9 mouse cellular contexts compared by ENCODE assay signal in genomic region chr12:108004701-108005487, GRCm38 (mm10). TPM values are rescaled to one million over a fixed set of nuclear protein-coding genes. Genes with fewer than 3 reads are reported as not detected.
A peak's percentile ranks its signal among the peaks of the same experiment; 100 is the strongest.
DNase-seq lines count a peak whose midpoint lies in the region; ATAC-seq and TF ChIP-seq lines count a peak whose summit lies in the region.
"Had no signal": no experiment of that assay in that cellular context is flagged by ENCODE, and none has a peak within 500 bp of the region (broad histone marks: within the 10 kb centered on the region; RNA-seq: fewer than 3 reads in every experiment).

No protein-coding gene starts in this region.

- peaks cover 5% of the 10 kb centered on the region; the same call in 1 of the 2 replicates for H3K4me1 ChIP-seq in liver, postnatal 0 days (ENCODE audit: insufficient read depth)
- peaks cover 51% of the 10 kb centered on the region for H3K4me1 ChIP-seq in forebrain, embryonic 13.5 days
- 0 out of 4 replicates have a peak, but pooled peaks cover 0 to 3% of the 10 kb centered on the region in 2 experiments for H3K4me1 ChIP-seq in liver, embryonic 14.5 days (replicated peaks; ENCODE audit: control insufficient read depth in 2 of 2, insufficient read depth in 2 of 2, low read length in 1 of 2)

- no peak overlapping the region for H3K4me3 ChIP-seq in liver, postnatal 0 days (ENCODE audit: low read depth, low read length)
- peak overlapping the region; percentile 99 for H3K4me3 ChIP-seq in forebrain, embryonic 13.5 days
- H3K4me3 ChIP-seq in liver, embryonic 14.5 days (ENCODE audit: insufficient read depth in 1 of 2, low read depth in 2 of 2, low read length in 2 of 2) = no peak overlapping the region

- no peaks in the 10 kb centered on the region for H3K9me3 ChIP-seq in liver, postnatal 0 days (ENCODE audit: low read length)
- no peaks in the 10 kb centered on the region for H3K9me3 ChIP-seq in forebrain, embryonic 13.5 days (replicated peaks)
- no peaks in the 10 kb centered on the region for H3K9me3 ChIP-seq in liver, embryonic 14.5 days (ENCODE audit: control insufficient read depth, low read length)

- no peak overlapping the region for H3K9ac ChIP-seq in liver, postnatal 0 days (replicated peaks)
- H3K9ac ChIP-seq in forebrain, embryonic 13.5 days = peak overlapping the region; percentile 68
- no peak overlapping the region for H3K9ac ChIP-seq in liver, embryonic 14.5 days (replicated peaks)

- TF ChIP-seq EP300 in liver, postnatal 0 days (IDR thresholded peaks at IDR 0.05; ENCODE audit: low read depth) = no peak
- no peak for TF ChIP-seq EP300 in liver, embryonic 14.5 days (IDR thresholded peaks at IDR 0.05; ENCODE audit: low read depth)

- intact Hi-C loops in left cerebral cortex, postnatal 14 days (cut with DNase I) = loop anchor here (5.0 to 10.0 kb wide), 3 partner anchors 117 to 1700 kb away; no protein-coding TSS in a partner anchor

- no peak overlapping the region for H3K27ac ChIP-seq in liver, postnatal 0 days (ENCODE audit: low read depth)
- peak overlapping the region; percentile 6; the same call in 1 of the 2 replicates for H3K27ac ChIP-seq in forebrain, embryonic 13.5 days
- no peak overlapping the region for H3K27ac ChIP-seq in liver, embryonic 14.5 days
- H3K27ac ChIP-seq: macrophage had no signal

- no peak for ATAC-seq in liver, postnatal 0 days
- 0 out of 2 replicates have a peak, but pooled peaks have one; percentile 4 for ATAC-seq in forebrain, embryonic 13.5 days
- no peak for ATAC-seq in liver, embryonic 14.5 days (ENCODE audit: insufficient read depth)

- H3K27me3 ChIP-seq in liver, postnatal 0 days (ENCODE audit: insufficient read depth, low read length) = peaks cover 75% of the 10 kb centered on the region
- H3K27me3 ChIP-seq in forebrain, embryonic 13.5 days = no peaks in the 10 kb centered on the region
- H3K27me3 ChIP-seq in liver, embryonic 14.5 days (ENCODE audit: control insufficient read depth, insufficient read depth, low read length) = peaks cover 70% of the 10 kb centered on the region

- WGBS in liver, postnatal 0 days (ENCODE audit: insufficient replicate concordance) = 3% methylated on average over 39 of the region's 43 CpGs
- under 1% methylated on average over 42 of the region's 43 CpGs for WGBS in forebrain, embryonic 13.5 days
- 2% methylated on average over 35 of the region's 43 CpGs for WGBS in liver, embryonic 14.5 days (ENCODE audit: insufficient replicate concordance)

- TF ChIP-seq CTCF in liver, postnatal 0 days (IDR thresholded peaks at IDR 0.05; ENCODE audit: low read depth) = no peak
- TF ChIP-seq CTCF in liver, embryonic 14.5 days (IDR thresholded peaks at IDR 0.05; ENCODE audit: low read depth) = no peak

- H3K4me2 ChIP-seq in liver, postnatal 0 days (ENCODE audit: low read depth, low read length) = no peak overlapping the region
- H3K4me2 ChIP-seq in forebrain, embryonic 13.5 days = peak overlapping the region; percentile 79
- peak overlapping the region; percentile 3; the same call in 1 of the 2 replicates for H3K4me2 ChIP-seq in liver, embryonic 14.5 days (ENCODE audit: low read depth)

- H3K36me3 ChIP-seq in liver, postnatal 0 days (replicated peaks; ENCODE audit: insufficient read depth, low read length) = no peaks in the 10 kb centered on the region
- H3K36me3 ChIP-seq in forebrain, embryonic 13.5 days (ENCODE audit: poor library complexity, severe bottlenecking) = no peaks in the 10 kb centered on the region
- H3K36me3 ChIP-seq in liver, embryonic 14.5 days (replicated peaks; ENCODE audit: control insufficient read depth, insufficient read depth, low read depth) = no peaks in the 10 kb centered on the region

- DNase-seq in liver = peak; percentile 15
- DNase-seq in liver, postnatal 0 days = no peak
- DNase-seq in liver, embryonic 14.5 days (ENCODE audit: low read depth in 3 of 3, low spot score in 3 of 3) = no peak
- DNase-seq in testis, postnatal 14 days (ENCODE audit: low spot score) = peak; percentile 55
- no peak for DNase-seq in MN1 (ENCODE audit: low spot score)
- DNase-seq in T-cell, adult 2 months (ENCODE audit: low spot score) = no peak
- no peak for DNase-seq in left cerebral cortex, postnatal 14 days (ENCODE audit: low spot score in 2 of 2)

RNA-seq across cellular contexts. Expression of gene Bcl11b, which starts 1.5 kb away (rescaled TPM):
- 0.02 TPM in 1 of 2 replicates, not detected in the other for polyA plus RNA-seq in liver, postnatal 0 days (2015; fragmentation: Nextera tagmentation; extraction: Ambion mirVana)
- polyA plus RNA-seq in forebrain, embryonic 13.5 days (2015; fragmentation: Nextera tagmentation; extraction: Ambion mirVana) = 53.5 and 61.1 TPM in 2 replicates
- polyA plus RNA-seq in liver, embryonic 14.5 days (2012; rRNA removed) = 0.02 and 0.06 TPM in 2 replicates
- 0.06 TPM in 1 of 2 replicates, not detected in the other for polyA plus RNA-seq in liver, embryonic 14.5 days (2014; fragmentation: Nextera tagmentation; extraction: Ambion mirVana)
- total RNA-seq in left cerebral cortex, postnatal 14 days (2021) = 10 to 100 TPM; 42.5 to 72.8 TPM
- polyA plus RNA-seq: macrophage had no signal

Comparison
In these comparisons a context has a peak if more than half of its experiments do, and no peak if none do; other contexts are left out.
1. DNase-seq: peak in liver (single experiment) and testis, postnatal 14 days (single experiment); none in liver, postnatal 0 days (single experiment), liver, embryonic 14.5 days (0 of 3), MN1 (single experiment), T-cell, adult 2 months (single experiment) and left cerebral cortex, postnatal 14 days (0 of 2).
2. RNA of gene Bcl11b, which starts 1.5 kb away (polyA plus RNA-seq): 53.5 to 61.1 TPM in forebrain, embryonic 13.5 days; 0.02 TPM in liver, postnatal 0 days and 0.02 to 0.06 TPM in liver, embryonic 14.5 days; every median in the first group is over 10 times any median in the second.